Mouse (Mus musculus) embryonic fibroblast, embryonic 13.5 days (primary cell): ENCODE results near the gene Ilk. TPM values are rescaled to one million over a fixed set of nuclear protein-coding genes. Genes with fewer than 3 reads are reported as not detected.

Experiments used
- H3K27ac ChIP-seq: 2 replicates; pipeline ENCODE4 v1.5.1; 2012; ENCODE audit warnings: low read length, control low read depth, inconsistent platforms; ENCODE audit not compliant: insufficient read depth
- H3K4me1 ChIP-seq: 2 replicates; pipeline ENCODE4 v1.6.1; 2011; ENCODE audit warnings: low read length; ENCODE audit not compliant: control insufficient read depth, insufficient read depth
- H3K4me3 ChIP-seq: 2 replicates; pipeline ENCODE4 v1.5.1; 2011; ENCODE audit warnings: mild to moderate bottlenecking, control low read depth, low read length; ENCODE audit not compliant: insufficient read depth
- CTCF ChIP-seq: IDR thresholded peaks from 2 replicates; pipeline ENCODE4 v1.5.1; 2011; ENCODE audit warnings: mild to moderate bottlenecking, control low read depth, low read length, moderate library complexity, borderline replicate concordance; ENCODE audit not compliant: insufficient read depth
- POLR2A ChIP-seq: IDR thresholded peaks from 2 replicates; pipeline ENCODE4 v1.6.1; 2011; ENCODE audit warnings: low read depth, mild to moderate bottlenecking, control low read depth, low read length, moderate library complexity
- polyA plus RNA-seq: library from polyadenylated mRNA; stranded (reverse); fragments of >200 nt; gene quantifications from 2 replicates; pipeline ENCODE4 v1.2.4, GENCODE M21; 2011; ENCODE audit warnings: low read depth; ENCODE audit not compliant: missing spikeins, insufficient read length

Ilk gene
- polyA plus RNA-seq, 1 experiment: 295 TPM

GRCm38 (mm10) chr7:105783861-105784260 is 47.5 kb downstream of the Ilk start:
- no peak overlapping the region for H3K4me3 ChIP-seq
- H3K27ac ChIP-seq: peak overlapping the region; percentile 39
- no peak for TF ChIP-seq POLR2A
- no peak for TF ChIP-seq CTCF
- peaks cover 24% of the 10 kb centered on the region for H3K4me1 ChIP-seq

GRCm38 (mm10) chr7:105784556-105784955 is 48.2 kb downstream of the Ilk start:
- TF ChIP-seq POLR2A: no peak
- no peak for TF ChIP-seq CTCF
- Histone ChIP-seq H3K4me1 (peaks cover 19% of the 10 kb centered on the region), H3K27ac (no peak overlapping the region), H3K4me3 (no peak overlapping the region)

- no peak for TF ChIP-seq CTCF
- 0 out of 2 replicates have a peak, but pooled peaks have one; percentile 21 for TF ChIP-seq POLR2A
- no peak overlapping the region for H3K27ac ChIP-seq
- peak overlapping the region; percentile 49 for H3K4me3 ChIP-seq
- peaks cover 19% of the 10 kb centered on the region for H3K4me1 ChIP-seq
Observed at GRCm38 (mm10) chr7:105786506-105787284, 50.3 kb downstream of the Ilk start.

GRCm38 (mm10) chr7:105787285-105788140 is 51.1 kb downstream of the Ilk start, which contains the start of gene Dchs1:
Gene Dchs1 (minus strand): TSS chr7:105787654.
- H3K4me1 ChIP-seq: peaks cover 19% of the 10 kb centered on the region
- H3K27ac ChIP-seq: no peak within 1 kb of the TSS
- TF ChIP-seq CTCF: no peak
- TF ChIP-seq POLR2A: peak; percentile 57
- H3K4me3 ChIP-seq: peak within 1 kb of the TSS; percentile 49

- no peak overlapping the region for H3K4me3 ChIP-seq
- no peak for TF ChIP-seq CTCF
- no peak for TF ChIP-seq POLR2A
- H3K4me1 ChIP-seq: peaks cover 2% of the 10 kb centered on the region; the same call in 1 of the 2 replicates
- no peak overlapping the region for H3K27ac ChIP-seq
Observed at GRCm38 (mm10) chr7:105791147-105791546, 54.8 kb downstream of the Ilk start.

Other genes with a start within 250 kb of the Ilk start
- gene Smpd1, start 182.2 kb upstream of the Ilk start, polyA plus RNA-seq: 52.8 and 53.5 TPM in 2 replicates
- 10.9 and 11.2 TPM in 2 replicates for gene Apbb1, start 154.9 kb upstream of the Ilk start, polyA plus RNA-seq
- 1.3 TPM in 1 of 2 replicates, not detected in the other for gene Hpx, start 136.5 kb upstream of the Ilk start, polyA plus RNA-seq
- gene Trim3, start 103.0 kb upstream of the Ilk start, polyA plus RNA-seq: 54.7 and 60.8 TPM in 2 replicates
- 51.4 and 59.6 TPM in 2 replicates for gene Timm10b, start 96.5 kb upstream of the Ilk start, polyA plus RNA-seq
- gene Arfip2, start 96.2 kb upstream of the Ilk start, polyA plus RNA-seq: 43.6 and 48.8 TPM in 2 replicates
- gene Gm45799, start 96.0 kb upstream of the Ilk start, polyA plus RNA-seq: 25.5 and 27.1 TPM in 2 replicates
- gene Dnhd1, start 85.8 kb upstream of the Ilk start, polyA plus RNA-seq: 1.6 and 3.1 TPM in 2 replicates
- gene Rrp8, start 793 bp downstream of the Ilk start, polyA plus RNA-seq: 46.0 and 47.7 TPM in 2 replicates
- 146 and 155 TPM in 2 replicates for gene Taf10, start 7.8 kb downstream of the Ilk start, polyA plus RNA-seq
- 200 and 265 TPM in 2 replicates for gene Tpp1, start 15.6 kb downstream of the Ilk start, polyA plus RNA-seq
- gene Dchs1, start 51.1 kb downstream of the Ilk start, polyA plus RNA-seq: 12.8 and 28.6 TPM in 2 replicates
- 129 and 140 TPM in 2 replicates for gene Mrpl17, start 74.5 kb downstream of the Ilk start, polyA plus RNA-seq
- 2.0 and 3.9 TPM in 2 replicates for gene Gm4070, start 217.4 kb downstream of the Ilk start, polyA plus RNA-seq